Mouse (Mus musculus) liver, adult 2 months (tissue): ENCODE measurements around the gene Polr2a. TPM values are rescaled to one million over a fixed set of nuclear protein-coding genes. Genes with fewer than 3 reads are reported as not detected.
"Not testable (repeated sequence)": the region's sequence is repeated elsewhere in the genome, so short reads cannot be mapped to it uniquely, and the experiment has no call there.

ENCODE experiments used
- DNase-seq: peaks from one replicate; pipeline ENCODE4 v3.0.0-alpha.2; 2011; ENCODE audit warnings: low read depth, low spot score; ENCODE audit errors: extremely low read depth
- H3K27ac ChIP-seq: fragments of 200-500 bp; replicated peaks from 2 replicates; pipeline ENCODE4 v1.5.1; 2012; ENCODE audit warnings: low read depth, mild to moderate bottlenecking, control low read depth, inconsistent platforms, low read length; ENCODE audit not compliant: insufficient read depth
- H3K27me3 ChIP-seq: fragments of 200-500 bp; 2 replicates; pipeline ENCODE4 v1.6.1; 2012; ENCODE audit warnings: mild to moderate bottlenecking, moderate library complexity, low read length, inconsistent platforms; ENCODE audit not compliant: control insufficient read depth, insufficient read depth
- H3K36me3 ChIP-seq: fragments of 200-500 bp; 2 replicates; pipeline ENCODE4 v1.6.1; 2012; ENCODE audit warnings: low read length, inconsistent platforms; ENCODE audit not compliant: control insufficient read depth, insufficient read depth
- H3K4me1 ChIP-seq: fragments of 200-500 bp; 2 replicates; pipeline ENCODE4 v1.6.1; 2011; ENCODE audit warnings: low read length; ENCODE audit not compliant: control insufficient read depth, insufficient read depth
- H3K4me3 ChIP-seq: fragments of 200-500 bp; 2 replicates; pipeline ENCODE4 v1.5.1; 2011; ENCODE audit warnings: low read depth, mild to moderate bottlenecking, control low read depth, low read length, moderate library complexity; ENCODE audit not compliant: insufficient read depth
- H3K79me2 ChIP-seq: fragments of 200-500 bp; 2 replicates; pipeline ENCODE4 v1.6.1; 2012; ENCODE audit warnings: inconsistent platforms, mild to moderate bottlenecking, low read length, moderate library complexity; ENCODE audit not compliant: control insufficient read depth, insufficient read depth
- H3K9ac ChIP-seq: fragments of 200-500 bp; 2 replicates; pipeline ENCODE4 v1.6.1; 2012; ENCODE audit warnings: low read depth, mild to moderate bottlenecking, control low read depth, inconsistent platforms, low read length
- CTCF ChIP-seq: fragments of 200-500 bp; IDR thresholded peaks from 2 replicates; pipeline ENCODE4 v1.5.1; 2011; ENCODE audit warnings: low read depth, low read length, control low read depth
- POLR2A ChIP-seq: fragments of 200-500 bp; IDR thresholded peaks from 2 replicates; pipeline ENCODE4 v1.6.1; 2011; ENCODE audit warnings: low read length, control low read depth; ENCODE audit not compliant: insufficient read depth; ENCODE audit errors: extremely low read depth
- WGBS: fragments of 180-500 bp; shearing (Covaris S2); methylation state at CpG from one replicate; pipeline ENCODE4 v1.1.7; 2018; 5-methylcytosine and 5-hydroxymethylcytosine counted together
- polyA plus RNA-seq: library from polyadenylated mRNA; depleted of rRNA; stranded (reverse); fragments of >200 nt; gene quantifications from 2 replicates; pipeline ENCODE4 v1.2.3, GENCODE M21; 2012
- total RNA-seq: library from RNA; depleted of rRNA; stranded (reverse); fragments of >200 nt; gene quantifications from 2 replicates; pipeline ENCODE4 v1.2.3, GENCODE M21; 2014

Polr2a gene
- total and polyA plus RNA-seq, 2 experiments, result 10.0 to 10.6 TPM

GRCm38 (mm10) chr11:69731408-69731807 is 27.0 kb downstream of the Polr2a start:
- not testable (repeated sequence) for H3K79me2 ChIP-seq, H3K27ac ChIP-seq, H3K4me3 ChIP-seq, H3K9ac ChIP-seq, H3K4me1 ChIP-seq, DNase-seq, H3K27me3 ChIP-seq
- H3K36me3 ChIP-seq, result peaks cover 24% of the 10 kb centered on the region
- 0 out of 2 replicates have a peak, but pooled peaks have one; percentile 9 for TF ChIP-seq CTCF
- 84% methylated on average over 2 of the region's 3 CpGs for WGBS

GRCm38 (mm10) chr11:69729063-69729462 is 29.4 kb downstream of the Polr2a start:
- 51% methylated on average over 3 of the region's 3 CpGs for WGBS
- peak; percentile 73 for DNase-seq

DNA sequence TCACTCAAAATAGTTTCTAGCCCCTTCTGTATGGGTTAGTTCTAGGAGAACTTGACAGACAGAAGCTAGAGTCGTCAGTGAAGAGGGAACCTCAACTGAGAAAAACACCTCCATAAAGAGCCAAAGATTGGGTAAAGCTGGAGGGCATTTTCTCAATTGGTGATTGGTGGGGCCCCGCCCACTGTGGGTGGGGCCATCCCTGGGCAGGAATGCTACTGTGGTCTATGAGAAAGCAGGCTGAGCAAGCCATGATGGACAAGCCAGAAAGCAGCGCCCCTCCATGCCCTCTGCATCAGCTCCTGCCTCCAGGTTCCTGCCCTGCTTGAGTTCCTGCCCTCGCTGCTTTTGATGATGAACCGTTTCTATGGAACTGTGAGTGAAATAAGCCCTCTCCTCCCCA is 32.5 kb downstream of the Polr2a start:
- no peak for DNase-seq
- no peak overlapping the region for H3K27ac ChIP-seq
- H3K4me1 ChIP-seq, result no peaks in the 10 kb centered on the region
- 54% methylated on average over 5 of the region's 5 CpGs for WGBS
- H3K27me3 ChIP-seq, result no peaks in the 10 kb centered on the region
- no peaks in the 10 kb centered on the region for H3K36me3 ChIP-seq
- no peak overlapping the region for H3K4me3 ChIP-seq
- H3K79me2 ChIP-seq, result no peaks in the 10 kb centered on the region
- no peak for TF ChIP-seq POLR2A
- no peak for TF ChIP-seq CTCF
- no peak overlapping the region for H3K9ac ChIP-seq

More at GRCm38 (mm10) chr11:69729063-69729462, 29.4 kb downstream of the Polr2a start:
- Histone ChIP-seq H3K27ac (no peak overlapping the region), H3K36me3 (peaks cover 3% of the 10 kb centered on the region; the same call in 1 of the 2 replicates), H3K9ac (no peak overlapping the region), H3K27me3 (no peaks in the 10 kb centered on the region), H3K4me3 (no peak overlapping the region), H3K79me2 (no peaks in the 10 kb centered on the region), H3K4me1 (no peaks in the 10 kb centered on the region)
- peak; percentile 68 for TF ChIP-seq CTCF
- no peak for TF ChIP-seq POLR2A

DNA sequence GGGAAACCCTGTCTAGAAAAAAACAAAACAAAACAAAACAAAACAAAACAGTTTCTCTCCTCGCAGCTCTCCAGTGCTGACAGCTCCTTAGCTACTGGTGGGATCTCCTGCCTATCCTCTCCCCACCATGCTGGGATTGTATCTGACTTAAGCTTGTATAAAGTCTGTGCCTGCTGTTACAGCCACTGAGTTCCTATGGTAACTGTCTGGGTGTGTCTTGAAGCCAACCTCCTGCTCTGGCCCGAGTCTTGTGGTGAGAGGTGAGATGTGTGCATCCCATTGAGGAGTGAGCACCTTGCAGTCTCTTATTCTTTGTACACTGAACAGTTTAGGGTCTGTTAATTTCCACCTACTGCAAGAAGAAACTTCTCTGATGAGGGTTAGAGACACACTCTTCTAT is 35.4 kb downstream of the Polr2a start:
- no peaks in the 10 kb centered on the region for H3K27me3 ChIP-seq

GRCm38 (mm10) chr11:69720852-69721251 is 37.6 kb downstream of the Polr2a start:
- no peaks in the 10 kb centered on the region for H3K79me2 ChIP-seq
- no peaks in the 10 kb centered on the region for H3K27me3 ChIP-seq
- no peak overlapping the region for H3K27ac ChIP-seq
- no peak for TF ChIP-seq POLR2A
- TF ChIP-seq CTCF, result no peak
- no peak overlapping the region for H3K4me3 ChIP-seq
- no peaks in the 10 kb centered on the region for H3K4me1 ChIP-seq
- DNase-seq, result no peak
- WGBS, result 74% methylated on average over 6 of the region's 6 CpGs
- no peak overlapping the region for H3K9ac ChIP-seq
- no peaks in the 10 kb centered on the region for H3K36me3 ChIP-seq

More for the DNA sequence above, 35.4 kb downstream of the Polr2a start:
- no peaks in the 10 kb centered on the region for H3K4me1 ChIP-seq
- DNase-seq, result no peak
- H3K36me3 ChIP-seq, result no peaks in the 10 kb centered on the region
- no peak for TF ChIP-seq CTCF
- TF ChIP-seq POLR2A, result no peak
- H3K4me3 ChIP-seq, result no peak overlapping the region
- 63% methylated on average over 2 of the region's 2 CpGs for WGBS
- no peaks in the 10 kb centered on the region for H3K79me2 ChIP-seq
- H3K27ac ChIP-seq, result no peak overlapping the region
- no peak overlapping the region for H3K9ac ChIP-seq

GRCm38 (mm10) chr11:69719423-69719822 is 39.0 kb downstream of the Polr2a start:
- no peak overlapping the region for H3K9ac ChIP-seq
- no peaks in the 10 kb centered on the region for H3K27me3 ChIP-seq
- DNase-seq, result no peak
- H3K4me3 ChIP-seq, result no peak overlapping the region
- TF ChIP-seq POLR2A, result no peak
- TF ChIP-seq CTCF, result 0 out of 2 replicates have a peak, but pooled peaks have one; percentile 13
- H3K36me3 ChIP-seq, result no peaks in the 10 kb centered on the region
- H3K79me2 ChIP-seq, result no peaks in the 10 kb centered on the region
- peaks cover 4% of the 10 kb centered on the region; the same call in 1 of the 2 replicates for H3K4me1 ChIP-seq
- no peak overlapping the region for H3K27ac ChIP-seq
- 82% methylated on average over 6 of the region's 6 CpGs for WGBS
